Mouse (Mus musculus) left cerebral cortex, postnatal 4 days (tissue): ENCODE results near the gene Serpina5. TPM values are rescaled to one million over a fixed set of nuclear protein-coding genes. Genes with fewer than 3 reads are reported as not detected.
"Not testable (repeated sequence)": the region's sequence is repeated elsewhere in the genome, so short reads cannot be mapped to it uniquely, and the experiment has no call there.

Source experiments
- DNase-seq: peaks from one replicate; pipeline ENCODE4 v3.0.0-alpha.2; 2022
- intact Hi-C: fragments of 180-260 bp; cut with DNase I; formaldehyde crosslinking; loops from one replicate; pipeline ENCODE4 v1.15.1; 2025
- total RNA-seq, 2 experiments: library from RNA; stranded (reverse); gene quantifications; 2 replicates each; pipeline ENCODE4 v1.2.3; 2021

Gene Serpina5
- not detected for total RNA-seq

DNA sequence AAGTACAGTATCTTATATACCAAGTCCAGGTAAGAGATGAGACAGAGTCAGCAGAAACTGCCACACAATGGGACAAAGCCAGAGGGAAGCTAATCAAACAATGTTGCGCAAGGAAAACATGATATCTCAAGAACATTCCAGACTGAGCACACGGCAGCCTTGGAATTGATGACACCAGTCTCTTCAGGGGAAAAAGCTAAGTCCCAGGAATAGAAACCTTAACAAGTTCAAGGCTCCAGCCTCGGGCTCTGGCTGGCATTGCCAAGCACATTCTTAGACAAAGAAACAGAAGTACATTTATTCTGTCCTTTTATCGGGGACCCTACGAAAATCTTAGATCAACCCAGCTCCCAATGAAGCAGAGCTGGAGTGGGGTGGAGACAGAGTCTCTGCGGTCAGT lies at the start of gene Serpina5:
Gene Serpina5 (plus strand): TSS at position 346 of the 400 bp plus-strand sequence.
- intact Hi-C loops = no loop called here
- no peak for DNase-seq

GRCm38 (mm10) chr12:104053995-104054394 lies 46.9 kb upstream of the Serpina5 start:
- intact Hi-C loops = no loop called here
- no peak for DNase-seq

DNA sequence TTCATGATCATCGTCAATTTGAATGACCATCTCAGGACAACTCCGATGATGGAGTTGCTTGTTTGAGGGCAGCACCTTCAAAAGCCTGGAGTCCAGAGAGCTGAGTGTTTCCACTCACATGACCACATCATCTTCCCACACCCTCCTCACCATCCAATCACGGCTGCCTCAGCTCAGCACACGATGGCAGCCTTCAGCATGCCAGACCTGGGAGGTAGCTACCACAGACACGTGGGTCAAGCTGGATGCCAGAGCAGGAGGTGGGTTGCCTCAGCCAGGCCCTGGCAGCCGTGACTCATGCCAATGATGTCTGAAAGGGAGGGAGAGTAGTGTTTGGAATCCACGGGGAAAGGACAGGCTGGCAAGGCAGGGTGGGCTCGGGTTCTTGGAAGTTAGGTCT lies 45.2 kb upstream of the Serpina5 start:
- DNase-seq = no peak
- intact Hi-C loops = no loop called here

- intact Hi-C loops = no loop called here
Observed at GRCm38 (mm10) chr12:104057050-104057449, 43.9 kb upstream of the Serpina5 start.

DNA sequence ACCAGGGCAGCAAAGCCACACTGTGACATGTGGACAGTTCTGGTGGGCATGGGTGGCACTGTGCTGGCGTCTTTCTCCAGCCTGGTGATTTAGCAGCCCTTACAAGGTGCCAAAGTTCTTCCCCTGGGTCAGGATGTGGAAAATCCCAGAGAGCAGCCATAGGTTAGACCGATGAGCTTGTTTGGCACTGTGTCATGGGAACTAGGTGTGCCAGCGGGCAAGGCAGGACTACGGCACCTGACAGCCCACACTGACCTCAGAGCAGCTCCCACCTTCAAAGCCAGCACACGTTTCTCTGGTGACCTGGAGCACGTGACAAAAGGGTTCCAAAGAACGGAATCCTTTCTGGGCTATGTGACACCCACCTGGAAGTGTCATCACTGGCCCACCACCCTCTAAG lies 43.4 kb upstream of the Serpina5 start:
- DNase-seq = no peak
- intact Hi-C loops = no loop called here

More at GRCm38 (mm10) chr12:104057050-104057449, 43.9 kb upstream of the Serpina5 start:
- peak; percentile 55 for DNase-seq

DNA sequence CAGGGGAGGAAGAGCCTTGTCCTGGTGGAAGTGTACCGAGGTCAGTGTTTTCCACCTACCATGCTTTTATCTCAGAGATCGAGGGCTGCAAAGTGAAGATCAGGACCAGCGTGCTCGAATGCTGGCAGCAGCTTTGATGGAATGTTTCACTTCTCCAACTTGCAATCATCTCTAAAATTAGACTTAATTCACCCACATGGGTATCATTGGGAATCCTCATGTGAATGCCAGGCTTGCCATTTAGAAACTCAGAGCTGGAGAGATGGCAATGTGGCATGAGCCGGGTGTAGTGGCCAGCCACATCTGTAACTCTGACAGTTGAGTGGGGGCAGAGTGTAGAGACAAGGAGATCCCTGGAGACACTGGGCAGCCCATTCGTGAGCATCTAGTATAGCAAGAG lies 40.8 kb upstream of the Serpina5 start:
- no peak for DNase-seq
- intact Hi-C loops = no loop called here

DNA sequence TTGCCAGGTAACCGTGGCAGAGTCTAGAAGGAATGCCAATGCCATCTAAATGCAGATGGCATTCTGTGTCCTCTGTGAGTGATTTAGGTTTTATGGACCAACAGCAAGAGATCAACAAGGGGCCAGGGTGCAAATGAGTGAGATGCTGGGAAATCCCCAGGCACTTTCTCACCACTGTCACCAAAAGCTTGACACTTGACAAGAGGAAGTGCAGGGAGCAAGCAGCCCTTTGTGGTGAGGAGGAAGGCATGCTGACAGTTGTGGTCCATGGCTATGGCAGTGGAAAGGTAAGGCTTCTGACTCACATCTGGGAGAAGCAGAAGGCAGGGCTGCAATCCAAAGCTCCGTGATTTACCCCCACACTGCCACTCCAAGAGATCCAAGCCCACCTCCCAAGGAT lies 39.1 kb upstream of the Serpina5 start:
- intact Hi-C loops = no loop called here

DNA sequence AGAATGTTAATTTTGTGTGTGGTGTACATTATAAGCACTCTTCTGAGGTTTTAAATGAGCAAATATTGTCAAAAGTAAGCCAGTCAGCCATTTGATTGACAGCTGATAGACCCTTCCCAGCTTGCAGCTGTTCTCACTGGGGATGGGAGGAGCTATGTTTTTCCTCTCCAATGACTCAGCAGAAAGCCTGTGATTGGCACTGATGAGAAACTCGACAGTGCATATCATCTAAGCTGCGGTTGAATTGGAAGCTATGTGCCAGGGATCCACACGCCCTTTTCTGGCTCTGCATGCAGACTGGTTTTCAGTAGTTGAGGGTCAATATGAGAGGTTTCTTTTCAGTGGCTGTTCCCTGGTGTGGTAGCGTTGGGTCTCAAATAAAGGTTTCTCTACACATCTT lies 36.4 kb upstream of the Serpina5 start:
- DNase-seq = no peak
- intact Hi-C loops = no loop called here

More for the DNA sequence above, 39.1 kb upstream of the Serpina5 start:
- no peak for DNase-seq

DNA sequence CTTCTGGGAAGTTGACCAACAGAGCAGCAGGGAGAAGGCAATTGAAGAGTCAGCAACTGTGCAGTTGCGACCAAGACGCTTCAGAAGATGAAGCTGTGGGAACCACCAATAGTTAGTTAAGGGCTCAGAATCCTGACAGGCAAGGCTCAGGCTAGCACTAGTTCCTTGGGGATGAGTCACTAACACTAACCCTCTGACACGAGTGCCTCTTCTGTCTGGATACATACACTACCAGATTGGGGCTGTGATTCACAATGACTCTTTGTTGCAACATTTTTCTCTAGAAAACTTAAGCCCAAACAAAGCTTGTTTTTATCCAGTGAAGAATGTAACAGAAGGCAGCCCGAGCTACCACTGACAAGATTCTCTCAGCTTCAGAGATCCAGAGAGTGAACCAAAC lies 35.9 kb upstream of the Serpina5 start:
- intact Hi-C loops = no loop called here

GRCm38 (mm10) chr12:104066241-104066640 lies 34.7 kb upstream of the Serpina5 start:
- intact Hi-C loops = no loop called here
- peak; percentile 64 for DNase-seq

More for the DNA sequence above, 35.9 kb upstream of the Serpina5 start:
- no peak for DNase-seq

DNA sequence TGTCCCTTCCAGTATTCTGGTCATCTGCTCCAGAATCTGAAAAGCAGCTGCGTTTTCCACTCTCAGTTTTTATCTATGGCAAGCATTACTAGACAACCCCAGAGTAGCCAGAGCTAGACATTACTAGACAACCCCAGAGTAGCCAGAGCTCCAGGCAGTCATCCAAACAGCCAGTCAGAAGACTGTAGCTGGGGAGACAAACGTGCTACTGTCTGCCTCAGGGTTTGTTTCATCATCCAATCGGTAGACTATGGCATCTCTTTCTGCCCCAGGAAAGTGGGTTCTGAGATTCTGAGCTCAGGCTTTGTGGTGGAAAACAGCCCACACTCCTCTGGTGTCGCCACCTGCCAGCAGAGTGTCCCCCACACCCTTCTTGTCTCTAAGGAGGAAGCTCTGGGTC lies 33.4 kb upstream of the Serpina5 start:
- peak; percentile 74 for DNase-seq
- intact Hi-C loops = no loop called here

GRCm38 (mm10) chr12:104069620-104070019 lies 31.3 kb upstream of the Serpina5 start:
- intact Hi-C loops = loop anchor here (2.0 to 10.0 kb wide), 2 partner anchors 75 to 345 kb away; no protein-coding TSS in a partner anchor
- DNase-seq = peak; percentile 89

DNA sequence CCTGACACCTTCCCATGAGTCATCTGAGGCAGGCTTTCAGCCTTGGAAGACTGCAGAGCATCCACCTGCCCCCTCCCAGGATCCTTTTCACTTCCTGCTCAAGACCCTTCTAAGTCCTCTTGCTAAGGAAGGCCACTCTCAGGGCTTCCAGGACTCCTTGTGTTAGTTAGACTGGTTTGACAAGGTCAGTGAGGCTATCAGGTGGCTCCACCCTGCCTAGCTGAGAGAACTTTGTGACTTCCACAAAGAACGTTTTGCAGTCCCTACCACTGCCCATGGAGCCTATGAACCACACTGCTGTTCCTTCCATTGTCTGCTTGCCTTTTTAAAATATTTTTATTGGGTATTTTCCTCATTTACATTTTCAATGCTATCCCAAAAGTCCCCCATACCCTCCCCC lies 29.2 kb upstream of the Serpina5 start:
- DNase-seq = no peak
- intact Hi-C loops = loop anchor here (10.0 kb wide), 1 partner anchor 343 kb away; no protein-coding TSS in a partner anchor

DNA sequence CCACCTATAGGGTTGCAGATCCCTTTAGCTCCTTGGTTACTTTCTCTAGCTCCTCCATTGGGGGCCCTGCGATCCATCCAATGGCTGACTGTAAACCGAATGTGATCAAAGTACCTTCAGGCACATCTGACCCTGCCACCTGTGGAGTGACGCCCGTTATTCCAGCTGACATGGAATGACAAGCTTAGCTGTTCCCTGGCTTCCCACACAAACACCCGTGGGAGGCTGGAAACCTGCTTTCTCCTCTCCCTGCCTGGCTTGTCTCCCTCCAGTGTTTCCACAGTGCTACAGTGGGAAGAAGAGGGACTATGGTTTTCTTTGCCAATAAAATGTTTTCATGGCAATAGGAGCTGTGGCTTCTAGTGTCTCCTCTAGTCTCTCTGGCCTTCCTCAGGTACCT lies 28.6 kb upstream of the Serpina5 start:
- intact Hi-C loops = loop anchor here (10.0 kb wide), 1 partner anchor 343 kb away; no protein-coding TSS in a partner anchor
- DNase-seq = no peak

DNA sequence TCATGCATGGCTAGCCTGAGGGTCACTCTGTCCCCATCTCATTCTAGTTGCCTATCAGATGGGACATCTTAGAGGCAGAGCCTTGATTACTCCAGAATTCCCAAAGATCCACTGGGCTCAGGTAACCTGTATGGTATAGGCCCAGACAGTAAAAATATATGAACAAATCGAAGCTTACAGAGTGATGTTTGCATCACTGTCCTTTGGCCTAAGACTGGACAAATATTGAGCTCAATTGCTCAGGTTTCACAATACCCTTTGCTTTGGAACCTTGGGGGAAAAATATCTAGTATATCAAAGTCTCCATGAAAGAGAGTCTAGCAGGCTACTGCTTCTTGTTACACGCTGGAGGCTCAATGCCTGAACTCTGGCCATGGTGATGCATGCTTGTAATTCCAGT lies 10.8 kb upstream of the Serpina5 start:
- DNase-seq = no peak
- intact Hi-C loops = no loop called here

GRCm38 (mm10) chr12:104091303-104091702 lies 9.6 kb upstream of the Serpina5 start:
- no peak for DNase-seq
- intact Hi-C loops = no loop called here

DNA sequence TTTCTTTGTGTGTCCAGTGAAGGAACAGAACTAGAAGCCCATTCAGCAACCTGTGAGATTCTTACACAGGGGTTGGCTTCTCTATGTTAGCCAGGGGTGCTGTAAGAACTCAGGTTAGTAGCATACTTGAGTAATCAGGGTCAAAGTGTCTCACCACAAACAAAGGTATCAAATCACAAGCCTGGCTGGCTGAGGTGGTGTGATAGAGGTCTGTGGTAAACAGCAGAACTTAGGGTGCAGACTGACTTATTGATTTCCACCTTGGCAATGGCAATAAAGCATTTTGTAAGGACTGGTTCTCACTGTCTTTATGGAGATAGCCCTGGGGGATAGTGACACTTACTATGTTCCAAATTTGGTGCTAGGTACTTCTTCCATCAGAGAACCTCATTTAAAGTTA lies 4.9 kb downstream of the Serpina5 start:
- intact Hi-C loops = no loop called here

DNA sequence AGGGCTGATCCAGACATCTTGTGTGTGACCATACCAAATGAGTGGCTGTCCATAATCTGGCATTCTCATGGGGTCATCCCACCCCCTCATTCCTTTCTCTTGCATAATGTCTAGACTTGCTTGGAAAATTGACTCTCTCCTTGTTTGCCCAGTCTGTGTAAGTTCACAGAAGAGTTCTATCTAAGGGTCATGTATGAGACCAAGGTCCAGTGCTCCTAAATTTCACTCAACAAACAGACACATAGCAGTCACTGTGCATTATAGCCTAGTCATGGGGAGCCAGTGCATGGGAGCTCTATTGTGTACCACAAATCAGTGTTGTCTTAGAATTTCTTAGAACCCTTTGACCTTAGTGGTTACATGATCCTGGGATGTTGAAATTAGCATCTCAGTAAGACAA lies 6.0 kb downstream of the Serpina5 start:
- DNase-seq = no peak
- intact Hi-C loops = no loop called here

More for the DNA sequence above, 4.9 kb downstream of the Serpina5 start:
- no peak for DNase-seq

DNA sequence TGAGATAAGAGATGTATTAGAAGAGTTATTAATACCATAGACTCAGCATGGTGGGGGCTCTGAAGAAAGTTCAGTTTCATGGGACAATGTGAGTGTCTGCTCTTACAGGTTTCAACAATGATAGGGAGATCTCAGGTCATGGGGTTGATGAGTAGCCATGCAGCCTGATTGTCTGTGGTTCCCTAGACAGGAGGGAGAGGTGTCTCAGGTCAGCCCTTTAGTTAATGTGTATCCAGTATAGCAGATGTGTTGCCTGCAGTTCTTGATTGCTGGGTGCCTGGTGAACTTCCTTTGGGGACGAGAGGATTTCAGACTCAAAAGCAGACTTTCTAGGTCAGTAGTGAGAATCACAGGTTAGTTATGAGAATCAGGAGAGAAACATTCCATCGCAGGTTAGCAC lies 7.6 kb downstream of the Serpina5 start:
- DNase-seq = no peak
- intact Hi-C loops = no loop called here

GRCm38 (mm10) chr12:104112333-104112732 lies 11.4 kb downstream of the Serpina5 start, which contains the start of gene Serpina3a:
Gene Serpina3a (plus strand): TSS chr12:104112724.
- DNase-seq, intact Hi-C loops: not testable (repeated sequence)

- intact Hi-C loops = no loop called here
Observed at GRCm38 (mm10) chr12:104114921-104115579, 14.1 kb downstream of the Serpina5 start.

DNA sequence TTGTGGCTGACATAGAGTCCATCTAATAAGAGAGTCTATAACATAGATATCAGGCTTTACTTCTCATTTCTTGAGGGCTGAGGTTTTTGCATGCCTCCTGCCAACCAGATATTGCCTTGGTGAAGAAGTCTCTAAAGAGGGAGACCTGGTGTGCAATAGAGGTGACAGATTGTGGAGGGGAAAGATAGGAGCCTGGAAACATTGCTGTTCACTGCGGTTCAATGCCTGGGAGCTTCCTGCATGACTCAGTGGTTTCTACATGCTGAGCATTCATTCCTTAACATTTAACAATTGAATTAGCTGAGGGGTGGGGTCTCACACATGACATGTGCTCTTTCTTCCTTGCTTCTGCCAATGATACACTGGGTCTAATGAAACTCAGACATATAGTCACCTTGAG lies 22.2 kb downstream of the Serpina5 start:
- intact Hi-C loops = no loop called here
- no peak for DNase-seq

More at GRCm38 (mm10) chr12:104114921-104115579, 14.1 kb downstream of the Serpina5 start:
- DNase-seq = no peak

DNA sequence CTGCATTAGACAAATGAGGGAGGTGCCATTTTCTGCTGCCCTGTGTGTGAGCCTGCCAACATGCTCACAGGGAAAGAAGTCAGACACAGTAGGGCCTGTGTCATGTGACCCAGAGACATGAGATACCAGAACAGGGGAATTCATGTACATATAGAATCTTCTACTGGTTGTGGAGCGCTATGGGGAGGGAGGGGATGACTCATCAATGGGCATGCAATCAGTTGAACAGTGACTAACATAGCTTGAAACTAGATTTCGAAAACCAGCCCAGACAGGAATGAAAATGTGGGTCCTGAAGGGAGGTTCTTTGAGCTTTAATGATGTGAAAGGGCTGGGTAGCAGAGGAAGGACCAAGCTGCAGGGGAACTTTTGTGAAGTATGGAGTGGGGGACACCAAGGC lies 23.1 kb downstream of the Serpina5 start:
- intact Hi-C loops = no loop called here
- DNase-seq = no peak
